Mouse (Mus musculus): Measurements from ENCODE around the gene Slc25a22.
"Not testable (repeated sequence)": the region's sequence is repeated elsewhere in the genome, so short reads cannot be mapped to it uniquely, and the experiment has no call there.

The Slc25a22 gene

DNA sequence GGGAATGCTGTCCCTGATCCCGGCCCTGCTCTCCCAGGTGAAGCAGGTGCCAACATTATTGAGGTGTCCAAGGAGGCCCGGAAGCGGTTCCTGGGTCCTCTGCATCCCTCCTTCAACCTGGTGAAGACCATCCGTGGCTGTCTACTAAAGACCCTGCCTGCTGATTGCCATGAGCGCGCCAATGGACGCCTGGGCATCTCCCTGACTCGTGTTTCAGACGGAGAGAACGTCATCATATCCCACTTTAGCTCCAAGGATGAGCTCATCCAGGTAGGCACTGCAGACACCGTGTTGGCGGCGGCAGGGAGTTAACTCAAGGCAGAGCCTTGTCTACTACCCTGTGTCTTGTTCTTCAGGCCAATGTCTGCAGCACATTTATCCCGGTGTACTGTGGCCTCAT lies 19.5 kb upstream of the Slc25a22 start:
- no peak for DNase-seq

DNA sequence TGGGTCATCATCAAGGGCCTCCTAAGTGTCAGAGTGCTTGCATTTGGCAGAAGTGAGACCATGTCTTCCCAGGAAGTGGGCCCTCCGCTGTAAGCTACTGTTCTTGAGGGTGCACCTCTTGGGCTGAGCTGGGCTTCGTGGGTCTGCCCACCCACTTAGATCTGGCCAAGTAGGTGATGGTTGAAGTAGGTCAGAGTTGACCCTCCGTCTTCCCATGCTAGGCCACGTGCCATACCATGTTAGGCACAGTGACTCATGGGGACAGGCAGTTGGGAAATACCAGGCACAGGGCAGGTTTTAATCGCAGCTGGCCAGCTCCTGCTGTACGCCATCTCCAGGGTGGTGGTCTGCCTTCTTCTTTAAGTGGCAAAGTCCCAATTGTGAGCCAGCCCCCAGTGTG lies 19.0 kb upstream of the Slc25a22 start:
- no peak for DNase-seq

DNA sequence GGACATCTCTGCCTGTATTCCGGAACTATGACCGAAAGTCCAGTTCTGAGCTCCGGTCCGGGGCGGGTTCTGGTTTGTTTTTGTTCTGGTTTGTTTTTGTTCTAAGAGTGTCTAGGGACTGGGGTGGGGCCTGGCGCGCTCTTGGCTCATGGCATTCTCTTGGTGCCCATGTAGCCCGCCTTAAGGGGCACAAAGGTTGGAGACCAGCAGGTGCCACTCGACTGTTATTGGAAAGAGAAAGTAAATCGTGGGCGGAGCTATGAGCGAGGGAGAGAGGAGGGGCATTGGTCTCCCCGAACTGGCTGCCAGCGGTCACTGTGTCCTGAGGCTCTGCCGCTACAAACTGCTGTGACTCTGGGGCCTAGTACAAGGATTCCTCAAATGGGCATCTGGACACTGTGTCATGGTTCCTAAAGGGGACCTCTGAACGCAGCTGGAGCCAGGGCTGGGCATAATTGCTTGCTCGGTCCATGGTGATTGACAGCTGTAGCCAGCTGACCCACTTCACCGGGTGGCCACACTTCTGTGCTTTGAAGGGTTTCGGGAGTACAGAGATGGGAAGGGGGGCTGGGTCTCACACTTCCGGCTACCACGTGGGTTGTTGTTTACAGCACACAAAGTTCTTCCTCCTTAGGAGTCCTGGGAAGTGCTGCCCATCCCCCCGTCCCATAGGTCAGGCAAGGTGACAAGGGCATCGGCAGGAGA lies 18.1 kb upstream of the Slc25a22 start:
- DNase-seq: peak; percentile 46

DNA sequence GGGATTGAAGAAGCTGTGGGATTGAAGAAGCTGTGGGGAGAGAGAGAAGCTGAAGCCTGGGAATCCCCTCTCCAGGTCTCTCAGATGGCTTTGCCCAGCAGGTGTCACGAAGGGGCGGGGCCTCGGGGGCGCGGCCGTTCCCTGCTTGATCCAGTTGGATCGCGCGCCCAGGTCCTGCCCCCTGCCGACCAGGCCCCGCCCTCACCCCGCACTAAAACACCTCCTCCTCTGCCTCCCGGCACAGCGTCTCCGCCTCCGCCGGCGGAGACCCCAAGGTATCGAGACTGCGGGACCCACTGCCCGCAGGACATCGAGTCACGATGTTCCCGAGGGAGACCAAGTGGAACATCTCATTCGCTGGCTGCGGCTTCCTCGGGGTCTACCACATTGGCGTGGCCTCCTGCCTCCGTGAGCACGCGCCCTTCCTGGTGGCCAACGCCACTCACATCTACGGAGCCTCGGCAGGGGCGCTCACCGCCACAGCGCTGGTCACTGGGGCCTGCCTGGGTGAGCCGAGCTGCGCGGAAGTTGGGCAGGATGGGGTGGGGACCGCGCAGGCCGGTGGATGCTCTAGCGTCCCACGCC lies 17.4 kb upstream of the Slc25a22 start, which contains the start of gene Pnpla2:
Pnpla2 (plus strand) TSS at position 232 of the 585 bp plus-strand sequence.
- DNase-seq: peak; percentile 95

DNA sequence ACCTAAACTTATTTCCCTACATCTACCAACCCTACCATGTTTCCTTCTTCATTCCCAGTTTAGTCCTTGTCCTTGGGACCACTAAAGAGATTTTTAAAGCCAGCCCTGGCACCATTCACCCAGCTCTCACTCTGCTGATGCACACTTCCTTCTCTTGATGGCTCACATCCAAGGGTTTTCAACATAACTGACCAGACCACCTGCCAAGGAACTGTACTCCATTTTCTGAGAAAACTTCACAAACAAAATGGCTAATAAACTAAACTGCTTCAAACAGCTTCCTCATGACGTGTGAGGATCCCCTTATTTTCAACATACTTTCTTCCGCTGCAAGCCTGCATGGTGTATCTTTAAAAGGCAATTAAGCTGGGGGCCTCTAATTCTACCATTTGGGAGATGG lies 15.9 kb upstream of the Slc25a22 start:
- no peak for DNase-seq

DNA sequence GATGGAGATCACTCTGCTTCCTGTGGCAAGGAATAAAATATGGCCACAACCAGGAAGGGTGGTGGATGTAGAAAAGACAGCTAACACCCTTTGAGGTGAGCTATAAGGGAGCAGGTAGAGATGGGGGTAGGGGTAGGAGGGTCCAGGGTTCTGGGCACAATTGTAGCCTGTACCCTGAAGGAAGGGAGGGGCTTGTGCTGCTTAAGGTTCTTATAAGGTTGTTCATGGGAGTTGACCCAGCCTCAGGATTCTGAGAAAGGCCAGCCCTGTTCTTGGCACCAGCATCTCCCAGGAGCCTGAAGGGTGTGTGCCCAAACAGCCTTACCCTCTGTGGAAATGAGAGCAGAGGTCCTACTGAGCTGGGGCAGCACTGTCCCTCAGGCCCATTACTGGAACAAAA lies 14.2 kb upstream of the Slc25a22 start:
- DNase-seq: no peak

DNA sequence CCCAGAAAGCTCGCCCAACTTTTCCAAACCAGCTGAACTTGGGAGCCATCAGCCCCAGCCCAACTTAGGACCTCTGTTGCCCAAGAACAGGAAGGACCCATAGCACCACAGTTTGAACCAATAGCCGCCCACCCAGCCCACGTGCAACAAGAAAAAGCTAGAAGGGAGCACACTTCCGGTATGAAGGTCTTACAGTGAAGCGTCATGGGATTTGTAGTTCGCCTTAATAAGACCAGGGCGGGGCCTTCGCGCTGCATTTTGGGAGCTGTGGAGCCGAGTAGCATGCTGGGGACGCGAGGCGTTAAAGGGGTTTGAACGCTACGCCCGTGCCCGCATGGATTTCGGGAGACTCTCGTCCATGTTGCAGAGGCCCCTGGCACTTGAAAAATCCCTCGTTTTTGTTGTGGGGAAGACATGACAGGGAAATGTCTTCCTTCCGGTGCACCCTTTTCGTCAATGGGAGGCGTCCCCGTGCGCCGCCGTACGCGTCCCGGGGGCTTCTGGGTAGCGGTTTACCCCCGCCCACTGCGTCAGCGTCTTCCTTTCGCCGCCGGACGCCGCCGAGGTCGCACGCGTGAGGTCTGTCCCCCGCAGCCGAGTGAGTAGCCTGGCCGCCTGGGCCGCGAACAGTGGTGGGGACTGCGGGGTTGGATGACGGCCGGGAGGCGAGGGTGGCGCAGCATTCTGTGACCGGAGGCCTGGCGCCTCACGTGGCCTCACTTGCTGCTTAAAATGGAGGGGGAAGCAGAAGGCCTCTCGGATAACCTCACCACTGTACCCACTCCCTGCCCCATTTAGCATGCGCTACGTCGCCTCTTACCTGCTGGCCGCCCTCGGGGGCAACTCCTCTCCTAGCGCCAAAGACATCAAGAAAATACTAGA lies 9.7 kb upstream of the Slc25a22 start, which contains the start of gene Rplp2:
Rplp2 (plus strand) TSS at position 261 of the 882 bp plus-strand sequence.
- DNase-seq: peak; percentile 94

DNA sequence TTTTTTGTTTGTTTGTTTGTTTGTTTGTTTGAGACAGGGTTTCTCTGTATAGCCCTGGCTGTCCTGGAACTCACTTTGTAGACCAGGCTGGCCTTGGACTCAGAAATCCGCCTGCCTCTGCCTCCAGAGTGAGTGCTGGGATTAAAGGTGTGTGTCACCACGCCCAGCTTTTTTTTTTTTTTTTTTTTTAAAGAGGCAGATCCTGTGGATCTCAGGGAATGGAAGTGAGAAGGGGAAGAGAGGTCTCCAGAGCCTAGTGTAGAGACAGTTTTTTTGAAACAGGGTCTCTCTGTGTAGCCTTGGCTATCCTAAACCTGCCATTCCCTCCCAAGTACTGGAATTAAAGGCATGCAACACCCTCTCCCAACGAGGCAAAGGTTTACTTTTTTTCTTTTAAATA lies 8.7 kb upstream of the Slc25a22 start:
- DNase-seq: not testable (repeated sequence)

DNA sequence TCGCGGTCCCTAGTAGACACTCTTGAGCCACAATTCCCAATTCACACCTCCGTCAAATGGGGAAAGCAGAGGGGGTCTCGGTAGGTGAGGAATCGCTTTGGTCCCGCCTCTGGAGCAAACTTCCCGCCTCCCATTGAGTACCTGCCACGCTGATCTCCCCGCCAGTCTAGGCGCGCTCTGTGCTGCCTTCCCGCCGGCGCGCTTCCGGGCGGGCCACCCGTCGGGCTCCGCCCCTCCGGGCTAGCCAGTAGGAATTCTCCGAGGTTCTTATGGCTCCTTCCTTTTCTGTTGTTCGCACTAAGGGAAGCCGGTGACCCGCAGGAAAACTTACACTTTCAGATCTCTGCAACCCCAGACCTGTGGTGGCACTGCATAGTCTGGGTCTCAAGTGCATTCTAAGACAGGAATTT lies 6.1 kb upstream of the Slc25a22 start, which contains the start of gene Pidd1:
Pidd1 (minus strand) TSS at position 198 of the 410 bp plus-strand sequence.
- DNase-seq: peak; percentile 69

DNA sequence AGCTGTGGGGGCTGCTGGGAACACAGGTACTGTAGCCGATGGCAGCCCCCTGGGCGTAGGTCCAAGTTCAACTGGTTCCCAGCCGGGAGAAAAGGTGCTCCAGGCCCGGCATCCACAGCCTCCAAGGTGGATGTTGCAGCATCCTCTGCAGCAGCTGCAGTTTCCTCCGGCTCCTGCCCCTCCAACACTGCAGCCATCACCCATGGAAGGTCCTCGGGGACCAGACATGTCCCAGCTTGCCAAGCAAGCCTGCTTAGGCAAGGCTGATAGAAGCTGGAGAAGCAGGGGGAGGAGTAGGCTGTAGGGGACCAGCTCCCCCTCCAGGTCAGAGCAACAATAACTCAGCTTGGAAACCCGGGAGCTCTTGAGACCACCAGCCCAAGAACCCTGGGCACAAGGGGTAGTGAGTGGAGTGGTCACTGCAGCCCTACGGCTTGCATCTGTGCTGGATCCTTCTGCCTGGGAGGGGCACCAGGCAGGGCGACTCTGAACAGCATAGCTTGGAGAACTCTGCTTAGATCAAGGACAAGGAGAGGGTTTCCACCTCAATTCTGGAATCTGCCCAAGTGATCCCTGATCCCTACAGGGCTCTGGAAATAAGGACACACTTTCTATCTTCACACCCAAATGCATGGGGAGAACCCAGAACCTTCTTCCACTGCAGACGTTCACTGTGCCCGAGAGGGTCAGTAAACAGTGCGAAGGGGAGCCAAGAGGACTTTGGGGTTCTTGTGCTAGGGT lies 5.6 kb upstream of the Slc25a22 start:
- DNase-seq: peak; percentile 55

DNA sequence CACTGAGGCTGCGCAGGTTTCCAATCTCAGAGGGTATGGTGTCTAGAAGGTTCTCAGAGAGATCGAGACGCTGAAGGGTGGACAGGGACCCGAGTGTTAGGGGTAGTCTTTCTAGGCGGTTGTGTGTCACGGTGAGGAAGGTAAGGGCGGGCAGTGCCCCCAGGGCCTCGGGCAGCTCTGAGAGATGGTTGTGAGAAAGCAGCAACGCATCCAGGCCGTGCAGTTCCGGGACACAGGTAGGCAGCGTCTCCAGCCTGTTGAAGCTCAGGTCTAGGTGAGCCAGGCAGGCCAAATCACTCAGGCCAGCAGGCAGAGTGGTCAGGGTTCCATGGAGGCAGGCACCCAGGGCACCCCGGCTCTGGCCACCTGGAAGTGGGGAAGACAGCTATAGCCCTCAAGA lies 4.5 kb upstream of the Slc25a22 start:
- DNase-seq: no peak

DNA sequence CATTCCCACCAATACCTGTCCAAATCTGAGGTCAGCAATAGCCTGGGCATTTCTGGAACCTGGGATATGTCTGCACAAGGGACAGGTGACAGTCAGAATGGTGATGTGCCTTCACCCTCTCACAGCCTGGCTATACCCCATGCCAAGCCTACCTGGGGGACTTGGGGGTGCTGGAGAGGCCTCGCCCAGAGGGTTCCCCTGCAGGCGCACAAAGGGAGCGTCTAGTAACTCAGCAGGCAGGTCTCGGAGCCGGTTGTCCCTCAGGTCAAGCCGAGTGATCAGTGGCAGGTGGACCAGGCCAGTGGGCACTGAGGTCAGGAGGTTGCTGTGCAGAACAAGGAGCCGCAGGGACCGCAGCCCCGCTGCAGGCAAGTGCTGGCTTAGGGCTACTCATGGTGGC lies 3.8 kb upstream of the Slc25a22 start:
- no peak for DNase-seq

DNA sequence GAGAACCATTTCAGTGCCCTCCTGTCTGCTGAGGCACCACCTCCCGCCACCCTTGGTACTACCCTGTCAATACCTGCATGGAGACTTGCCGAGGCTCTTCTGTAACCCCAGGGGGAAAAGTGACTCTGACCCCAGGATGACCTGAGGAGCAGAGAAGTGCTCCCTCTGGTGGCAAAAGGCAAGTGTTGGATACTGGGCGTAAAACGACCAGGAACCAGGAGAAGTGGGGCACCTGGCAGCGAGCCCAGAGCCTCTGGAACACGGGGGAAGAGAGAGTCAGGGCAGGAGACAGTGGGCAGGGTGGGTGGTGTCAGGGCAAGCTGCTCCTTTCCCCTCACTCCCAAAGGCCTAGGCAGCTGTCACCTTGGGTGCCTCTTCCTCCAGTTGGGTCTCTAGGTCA lies 2.9 kb upstream of the Slc25a22 start:
- peak; percentile 39 for DNase-seq

DNA sequence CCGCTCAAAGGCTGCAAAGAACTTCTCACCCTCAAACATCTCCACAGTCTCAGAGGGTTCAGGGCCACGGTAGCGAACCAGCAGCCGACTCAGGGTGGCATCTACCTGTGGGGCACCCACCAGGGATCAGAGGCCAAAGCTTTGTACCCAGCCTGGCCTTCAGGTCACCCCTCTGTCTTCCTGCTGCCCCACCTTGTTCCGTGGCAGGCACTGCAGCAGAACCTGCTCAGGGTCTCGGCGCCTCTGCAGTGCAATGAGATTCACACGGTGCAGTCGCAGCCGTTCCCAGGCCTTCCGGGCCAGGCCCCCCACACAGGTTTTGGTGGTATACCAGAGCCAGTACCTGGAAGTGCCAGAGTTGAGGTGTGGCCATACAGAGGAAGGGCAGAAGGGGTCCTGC lies 2.1 kb upstream of the Slc25a22 start:
- no peak for DNase-seq

DNA sequence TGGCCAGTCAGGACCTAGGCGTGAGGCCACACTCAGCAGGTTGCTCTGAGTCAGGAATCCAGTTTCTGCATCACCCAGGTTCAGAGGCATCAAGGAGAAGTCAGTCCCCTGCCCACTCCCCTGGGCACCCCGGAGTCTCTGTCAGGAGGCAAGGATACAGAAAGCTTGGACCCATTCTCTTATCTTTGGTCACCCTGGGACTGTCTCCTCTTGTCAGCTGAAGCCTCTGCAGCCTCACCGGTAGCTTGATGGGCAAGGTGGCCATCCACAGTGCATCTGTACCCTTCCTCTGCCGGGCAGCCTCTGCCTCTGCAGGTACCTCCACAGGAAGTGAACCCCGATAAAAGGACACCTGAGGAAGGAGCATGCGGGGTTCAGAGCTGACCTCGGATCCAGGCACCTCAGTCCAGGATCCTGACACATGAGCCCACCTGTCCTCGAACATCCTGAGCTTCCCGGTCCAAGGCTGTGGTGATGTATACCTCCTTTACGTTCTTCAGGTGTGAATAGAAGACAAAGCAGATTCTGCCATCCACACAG lies 1.5 kb upstream of the Slc25a22 start:
- DNase-seq: no peak

DNA sequence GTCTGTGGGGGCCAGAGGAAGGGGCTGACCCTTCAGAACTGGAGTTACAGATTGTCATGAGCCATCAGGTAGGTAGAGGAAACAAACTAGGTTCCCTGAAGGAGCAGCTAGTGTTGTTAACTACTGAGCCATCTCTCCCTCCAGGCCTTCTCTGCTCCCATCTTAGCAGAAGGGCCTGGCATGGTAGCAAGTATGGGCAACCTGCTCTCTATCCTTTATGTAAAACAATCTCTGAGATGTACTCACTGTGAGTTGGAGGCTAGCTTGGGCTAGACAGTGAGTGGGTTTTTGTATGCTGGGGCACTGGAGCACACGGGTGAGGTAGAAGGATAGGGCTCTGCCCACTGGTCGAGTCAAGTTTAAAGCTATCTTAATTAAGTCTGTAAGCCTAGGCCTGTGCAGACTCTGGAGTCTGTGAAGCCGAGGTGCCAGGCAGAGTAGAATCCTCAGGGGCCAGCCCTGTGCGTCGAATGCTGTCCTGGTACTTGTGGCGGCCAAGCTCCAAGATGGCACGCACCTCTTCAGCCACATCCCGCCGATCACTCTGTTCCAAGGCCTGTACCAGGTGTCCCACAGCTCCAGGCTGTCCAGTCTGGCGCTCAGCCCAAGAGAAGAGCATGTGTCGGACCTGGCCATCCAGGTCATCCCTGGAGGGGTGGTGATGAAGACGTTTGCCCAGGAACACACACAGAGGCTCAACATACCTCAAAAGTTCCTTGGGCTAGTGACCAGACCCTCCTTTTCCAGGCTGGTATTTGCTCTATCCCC lies 693 bp upstream of the Slc25a22 start:
- no peak for DNase-seq

DNA sequence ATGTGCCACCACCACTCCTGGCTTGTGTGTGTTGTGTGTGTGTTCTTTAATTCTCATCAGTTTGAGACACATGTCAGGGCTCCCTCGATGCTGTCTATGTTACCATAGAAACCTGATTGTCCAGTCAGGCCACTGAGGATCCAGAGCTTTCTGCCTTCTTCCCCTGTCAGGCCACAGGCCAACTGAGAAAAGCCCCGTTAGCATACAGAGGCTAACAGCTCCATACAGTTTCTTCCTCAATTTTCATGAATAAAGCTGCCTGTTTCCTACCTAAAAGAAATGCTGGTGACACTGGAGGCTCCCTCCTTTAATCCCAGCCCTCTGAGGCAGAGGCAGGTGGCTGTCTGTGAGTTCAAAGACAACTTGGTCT lies 1.2 kb downstream of the Slc25a22 start:
- DNase-seq: no peak

DNA sequence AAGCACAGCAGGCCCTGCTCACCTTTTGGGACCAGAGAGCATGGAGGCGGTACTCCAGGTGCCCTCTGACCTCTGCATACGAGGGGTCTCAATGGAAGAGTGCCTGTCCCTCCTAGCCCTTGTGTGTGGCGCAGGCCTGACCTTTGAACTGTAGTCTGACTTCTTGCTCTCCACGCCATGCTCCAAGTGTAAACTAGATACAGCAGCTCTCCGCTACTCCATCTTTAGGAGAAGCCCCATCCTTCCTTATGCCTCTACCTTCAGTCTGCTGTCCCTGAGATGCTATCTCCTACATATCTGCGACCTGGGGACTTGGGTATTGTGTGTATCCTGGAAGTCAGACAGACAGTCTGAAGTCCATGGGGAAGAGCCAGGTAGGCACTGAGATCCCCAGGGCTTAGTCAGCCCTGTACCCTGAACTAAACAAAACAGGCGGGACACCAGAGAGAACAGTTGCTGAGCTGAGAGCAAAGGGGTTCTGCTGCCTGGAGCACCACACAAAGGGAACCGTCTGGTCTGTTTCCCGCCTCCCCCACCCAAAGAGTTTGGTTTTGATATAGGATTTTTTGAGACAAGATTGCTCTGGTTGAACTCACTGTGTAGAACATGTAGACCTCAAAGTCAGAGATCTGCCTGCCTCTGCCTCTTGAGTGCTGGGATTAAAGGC lies 1.7 kb downstream of the Slc25a22 start:
- DNase-seq: no peak

DNA sequence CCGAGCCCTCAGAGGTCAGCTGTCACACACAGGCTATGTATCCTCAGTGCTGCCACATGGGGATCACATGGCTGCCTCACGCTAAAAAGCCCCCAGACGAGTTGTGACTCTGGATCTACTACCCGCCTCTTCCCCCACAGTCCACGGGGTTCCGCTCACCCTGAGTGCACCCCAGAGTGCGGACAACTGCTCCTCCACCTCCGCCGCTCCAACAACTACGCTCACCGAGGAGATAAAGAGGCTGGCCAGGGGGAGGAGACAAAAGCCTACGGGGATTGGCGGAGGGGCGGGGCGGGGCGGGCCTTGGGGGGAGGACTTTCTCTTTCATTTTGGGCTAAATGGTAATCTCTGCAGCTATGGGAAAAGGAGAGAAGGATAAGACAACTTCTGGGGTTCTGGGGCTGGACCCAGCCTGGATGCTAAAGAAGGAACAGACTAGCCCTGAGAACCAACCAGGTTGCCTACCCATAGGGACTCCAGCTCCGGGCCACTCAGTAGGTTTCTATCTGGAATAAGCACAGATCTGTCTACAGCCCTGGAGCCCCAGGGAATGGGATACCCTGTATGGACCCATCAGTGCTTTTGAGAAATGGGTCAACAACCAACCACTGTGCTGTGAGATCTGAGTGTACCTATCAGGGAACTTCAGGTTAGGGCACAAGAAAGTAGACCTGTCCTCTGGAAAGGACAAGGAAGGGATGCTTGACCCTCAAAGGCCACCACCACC lies 2.4 kb downstream of the Slc25a22 start:
- DNase-seq: peak; percentile 66

DNA sequence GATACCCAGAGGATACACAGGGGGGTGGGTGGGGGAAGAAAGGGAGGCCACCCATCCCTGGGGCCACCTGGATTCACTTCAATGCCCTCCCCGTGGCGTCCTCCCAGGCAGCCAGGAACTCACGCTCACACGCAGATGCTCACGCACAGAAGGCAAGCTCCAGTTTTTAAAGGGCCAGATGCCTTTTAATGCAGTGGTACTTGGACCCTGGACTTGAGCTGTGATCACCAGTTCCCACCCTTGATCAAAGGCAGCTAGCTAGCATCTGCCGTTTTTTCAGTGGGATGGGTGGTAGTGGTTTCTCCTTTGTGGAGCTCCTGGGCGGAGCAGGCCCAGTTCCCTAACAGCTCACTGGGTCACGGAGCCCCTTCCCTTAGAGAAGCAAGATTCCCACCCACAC lies 3.2 kb downstream of the Slc25a22 start:
- DNase-seq: peak; percentile 41

Measured in thymus, postnatal 25 days (tissue).